Mouse (Mus musculus) liver, adult (tissue): ENCODE results near the gene Ift172.
A peak's percentile ranks its signal among the peaks of the same experiment; 100 is the strongest.

ENCODE experiments used
- GATA4 ChIP-seq: IDR thresholded peaks from 2 replicates; pipeline ENCODE4 v1.6.1; 2014; ENCODE audit warnings: mild to moderate bottlenecking, low read length; ENCODE audit not compliant: insufficient replicate concordance

Gene Ift172

DNA sequence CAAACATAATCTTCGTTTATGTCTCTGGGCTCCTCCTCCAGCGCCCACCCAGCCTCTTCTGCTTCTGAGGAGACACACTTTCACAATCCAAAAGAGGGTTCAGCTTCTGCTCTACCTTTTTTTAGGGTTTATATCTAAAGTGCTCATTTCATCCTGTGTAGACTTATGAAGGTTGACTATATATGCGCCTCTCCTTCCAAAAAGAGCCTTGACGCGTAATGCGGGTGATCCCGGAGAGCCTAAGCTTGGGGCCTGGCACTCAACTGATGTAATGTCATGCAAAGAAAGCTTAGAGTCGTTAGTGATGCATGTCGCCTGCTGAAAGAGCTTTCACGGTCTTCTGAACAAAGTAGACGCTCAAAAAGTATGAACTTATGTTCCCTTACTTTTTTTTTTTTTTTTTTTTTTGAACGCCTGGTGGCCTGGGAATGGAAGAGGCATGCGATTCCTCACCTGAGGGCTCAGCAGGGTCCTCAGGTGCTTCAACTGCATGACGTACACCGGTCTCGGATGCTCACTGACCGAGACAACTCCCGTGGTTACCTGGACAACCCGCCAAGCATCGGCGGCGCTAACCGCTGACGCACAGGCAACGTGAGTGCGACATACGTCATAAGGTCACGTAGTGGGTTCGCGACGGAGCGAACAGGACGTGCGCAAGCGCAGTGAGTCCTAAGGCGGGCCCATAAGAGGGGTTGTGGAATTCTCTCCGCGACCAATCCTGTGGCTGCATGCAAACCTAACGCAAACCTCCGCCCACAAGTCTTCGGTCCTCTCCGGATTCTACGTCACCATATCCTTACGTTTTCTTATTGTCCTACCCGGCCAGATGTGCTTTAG lies at the start of gene Ift172:
Gene Ift172, minus strand, starts transcription at position 596 of the 840 bp plus-strand sequence.
- TF ChIP-seq GATA4 = no peak

DNA sequence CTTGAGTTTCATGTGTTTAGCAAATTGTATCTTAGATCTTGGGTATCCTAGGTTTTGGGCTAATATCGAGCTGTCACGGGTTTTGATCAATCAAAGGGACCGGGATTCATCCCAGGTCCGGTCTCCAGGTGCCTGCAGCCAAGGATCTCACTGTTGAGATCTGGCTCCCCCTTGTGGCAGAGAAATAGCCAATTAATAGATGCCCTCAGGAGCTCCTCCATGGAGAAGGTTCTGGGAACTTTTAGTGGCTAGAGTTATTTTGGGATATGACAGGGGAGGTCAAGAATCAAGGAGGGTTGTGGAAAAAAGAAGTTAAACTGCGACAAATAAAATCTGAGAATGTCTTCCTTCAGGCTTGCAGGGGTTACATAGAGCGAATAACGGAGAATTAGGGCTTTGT lies 37.3 kb upstream of the Ift172 start:
- TF ChIP-seq GATA4 = no peak

DNA sequence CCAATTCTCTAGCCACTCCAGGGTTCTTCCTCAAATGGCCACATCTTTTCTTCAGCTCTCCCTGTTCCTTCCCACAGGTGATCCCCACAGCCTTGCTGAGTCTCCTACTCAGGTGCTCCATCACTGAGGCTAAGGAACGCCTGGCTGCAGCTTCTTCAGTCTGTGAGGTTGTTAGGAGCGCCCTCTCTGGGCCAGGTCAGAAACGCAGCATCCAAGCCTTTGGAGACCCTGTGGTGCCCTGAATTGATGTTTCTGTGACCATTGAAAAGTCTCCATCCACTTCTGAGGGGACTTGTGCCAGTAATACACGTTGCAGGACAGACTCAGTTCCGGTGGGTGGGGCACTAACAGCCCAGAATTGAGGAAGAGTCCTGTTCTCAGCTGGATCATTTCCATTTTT lies 35.9 kb upstream of the Ift172 start:
- TF ChIP-seq GATA4 = no peak

DNA sequence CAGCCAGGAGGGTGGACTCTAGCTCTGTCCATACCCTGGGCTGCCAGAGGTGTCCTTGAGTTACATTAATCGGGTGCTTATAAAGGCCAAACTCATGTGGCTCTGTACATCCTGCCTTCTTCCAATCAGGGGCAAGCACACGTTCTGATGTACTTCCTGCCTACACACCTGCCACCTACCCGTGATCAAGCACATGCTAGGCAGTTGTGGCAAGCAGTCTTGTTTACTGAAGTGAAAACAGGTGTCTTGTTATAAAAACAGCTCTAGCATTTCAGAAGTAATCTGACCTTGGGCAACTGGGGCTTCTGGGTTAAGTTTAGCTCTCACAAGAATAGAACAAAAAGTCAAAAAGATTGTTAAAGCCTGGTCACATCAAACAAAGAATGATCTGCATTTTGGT lies 33.2 kb upstream of the Ift172 start:
- no peak for TF ChIP-seq GATA4

DNA sequence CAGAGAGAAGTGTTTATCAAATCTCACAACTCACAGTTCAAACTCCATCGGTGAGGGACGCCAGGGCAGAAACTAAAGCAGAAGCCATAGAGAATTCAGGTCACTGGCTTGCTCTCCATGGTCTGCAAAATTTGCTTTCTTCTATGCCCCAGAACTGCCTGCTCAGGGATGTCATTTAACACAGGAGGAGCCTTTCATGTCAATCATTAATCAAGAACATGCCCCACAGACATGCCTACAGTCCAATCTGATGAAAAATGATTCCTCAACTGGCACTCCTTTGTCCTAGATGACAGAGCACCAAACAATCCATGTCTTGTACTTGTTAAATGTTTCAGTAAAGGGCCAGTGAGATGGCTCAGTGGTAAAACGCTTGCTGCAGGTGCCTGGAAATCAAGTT lies 31.9 kb upstream of the Ift172 start:
- TF ChIP-seq GATA4 = no peak

GRCm38 (mm10) chr5:31312806-31313205 lies 21.9 kb upstream of the Ift172 start:
- no peak for TF ChIP-seq GATA4

GRCm38 (mm10) chr5:31303093-31303492 lies 12.2 kb upstream of the Ift172 start:
- no peak for TF ChIP-seq GATA4

DNA sequence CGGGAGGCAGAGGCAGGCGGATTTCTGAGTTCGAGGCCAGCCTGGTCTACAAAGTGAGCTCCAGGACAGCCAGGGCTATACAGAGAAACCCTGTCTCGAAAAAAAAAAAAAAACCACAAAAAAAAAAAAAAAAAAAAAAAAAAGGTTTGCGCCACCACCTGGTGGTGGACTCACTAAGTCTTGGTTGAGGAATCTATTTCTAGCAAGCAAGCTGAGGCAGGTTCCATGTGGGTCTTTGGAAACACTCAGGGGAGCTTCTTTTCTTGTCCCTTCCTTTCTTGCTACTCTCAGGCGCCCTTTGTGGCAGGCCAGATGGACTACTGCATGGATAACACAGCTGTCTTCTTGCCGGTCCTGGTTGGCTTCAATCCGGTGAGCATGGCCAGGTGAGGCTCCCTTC lies 10.9 kb upstream of the Ift172 start:
- TF ChIP-seq GATA4 = no peak

DNA sequence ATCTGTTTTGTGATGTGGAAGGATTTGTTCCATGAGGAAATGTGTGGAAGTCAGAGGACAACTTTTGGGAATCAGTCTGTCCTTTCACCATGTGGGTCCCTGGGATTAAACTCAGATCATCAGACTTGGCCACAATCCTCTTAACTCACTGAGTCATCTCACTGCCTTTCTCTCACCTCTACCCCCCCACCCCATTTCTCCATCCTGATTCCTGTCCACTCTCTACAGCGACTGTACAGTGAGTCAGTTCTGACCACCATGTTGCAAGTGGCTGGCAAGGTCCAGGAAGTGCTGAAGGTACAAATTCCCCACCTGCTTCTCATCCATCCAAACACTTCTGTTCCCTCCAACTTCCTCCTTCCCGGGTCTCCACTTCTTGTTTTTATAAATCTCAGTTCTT lies 7.6 kb upstream of the Ift172 start:
- TF ChIP-seq GATA4 = no peak

DNA sequence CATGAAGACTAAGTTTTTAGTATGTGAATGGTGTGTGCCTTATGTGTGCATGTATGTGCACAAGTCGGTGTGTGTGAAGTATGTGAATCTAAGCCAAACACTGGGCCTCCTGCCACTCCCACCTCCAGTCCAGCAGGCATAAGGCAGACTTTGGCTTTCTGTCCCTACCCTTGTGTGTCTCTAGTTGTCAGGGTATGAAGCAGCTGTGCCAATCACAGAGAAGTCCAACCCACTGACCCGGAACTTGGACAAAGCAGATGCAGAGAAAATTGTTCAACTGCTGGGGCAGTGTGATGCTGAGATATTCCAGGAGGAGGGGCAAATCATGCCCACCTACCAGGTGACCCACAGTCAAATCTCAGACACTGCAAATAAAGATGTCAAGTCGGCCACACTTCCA lies 7.1 kb upstream of the Ift172 start:
- TF ChIP-seq GATA4 = no peak

DNA sequence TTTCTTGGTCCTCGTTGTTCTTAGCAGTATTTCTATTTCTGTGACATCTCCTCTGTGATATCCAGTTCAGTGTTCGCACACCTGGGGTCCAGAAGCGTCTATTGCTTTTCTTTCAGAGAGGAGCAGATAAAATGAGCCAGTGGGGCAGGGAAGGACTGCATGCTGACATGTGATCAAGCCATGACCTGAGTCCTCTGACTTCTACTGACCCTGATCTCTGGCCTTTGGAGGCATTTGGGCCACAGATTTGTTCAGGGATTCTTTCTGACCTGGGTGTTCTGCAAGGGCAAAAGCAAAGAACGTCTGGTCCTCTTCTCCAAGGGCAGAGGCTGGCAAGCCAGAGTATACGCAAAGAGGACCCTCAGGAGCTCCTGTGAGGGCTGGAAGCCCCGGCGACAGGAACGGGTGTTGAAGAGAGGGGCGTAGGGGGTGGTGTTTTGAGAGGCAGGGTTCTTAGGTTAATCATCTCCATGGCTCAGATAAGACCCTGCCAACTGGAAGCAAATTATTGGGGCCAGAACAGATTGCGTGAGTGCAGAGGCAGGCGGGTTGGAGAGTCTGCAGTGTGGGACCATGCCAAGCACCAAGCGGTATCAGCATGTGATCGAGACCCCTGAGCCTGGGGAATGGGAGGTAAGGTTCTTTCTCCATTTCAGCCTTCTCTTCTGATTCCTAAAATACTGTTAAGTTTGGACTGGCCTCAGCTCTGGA lies 6.3 kb upstream of the Ift172 start, which contains the start of gene Gckr:
Gene Gckr, plus strand, starts transcription at position 397 of the 711 bp plus-strand sequence.
- peak; percentile 89; the same call in 1 of the 2 replicates for TF ChIP-seq GATA4

DNA sequence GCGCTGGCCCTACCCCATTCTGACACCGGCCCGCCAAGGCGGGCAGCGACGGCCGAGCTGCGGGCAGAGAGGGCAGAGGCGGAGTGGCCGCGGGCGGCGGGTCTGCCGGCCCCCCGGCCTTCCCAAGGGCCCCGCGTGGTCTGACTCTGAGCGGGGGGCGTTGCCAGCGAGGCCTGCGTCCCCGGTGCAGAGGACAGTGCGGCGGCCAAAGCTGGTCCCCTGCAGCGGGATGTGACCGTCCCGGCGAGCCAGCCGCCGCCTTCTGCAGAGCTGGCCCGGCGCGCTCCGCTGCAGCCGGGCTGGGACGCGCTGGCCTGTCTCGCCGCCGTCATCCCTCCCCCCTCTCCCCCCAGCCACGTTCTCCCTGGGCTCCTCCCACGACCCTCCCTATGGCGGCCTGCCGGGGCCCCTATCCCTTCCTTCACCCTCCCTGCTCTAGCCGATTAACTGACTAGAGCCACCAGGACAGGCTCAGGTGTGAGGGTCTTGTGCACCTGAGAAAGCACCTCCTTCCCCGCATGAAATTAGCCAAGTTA lies 4.8 kb upstream of the Ift172 start, which contains the start of gene Fndc4:
Gene Fndc4, minus strand, starts transcription at position 475 of the 536 bp plus-strand sequence.
- TF ChIP-seq GATA4 = no peak

- TF ChIP-seq GATA4 = no peak
Observed at GRCm38 (mm10) chr5:31294964-31295605, 4.2 kb upstream of the Ift172 start.

GRCm38 (mm10) chr5:31291361-31291688 lies 409 bp upstream of the Ift172 start:
- TF ChIP-seq GATA4 = peak; percentile 50; the same call in 1 of the 2 replicates

DNA sequence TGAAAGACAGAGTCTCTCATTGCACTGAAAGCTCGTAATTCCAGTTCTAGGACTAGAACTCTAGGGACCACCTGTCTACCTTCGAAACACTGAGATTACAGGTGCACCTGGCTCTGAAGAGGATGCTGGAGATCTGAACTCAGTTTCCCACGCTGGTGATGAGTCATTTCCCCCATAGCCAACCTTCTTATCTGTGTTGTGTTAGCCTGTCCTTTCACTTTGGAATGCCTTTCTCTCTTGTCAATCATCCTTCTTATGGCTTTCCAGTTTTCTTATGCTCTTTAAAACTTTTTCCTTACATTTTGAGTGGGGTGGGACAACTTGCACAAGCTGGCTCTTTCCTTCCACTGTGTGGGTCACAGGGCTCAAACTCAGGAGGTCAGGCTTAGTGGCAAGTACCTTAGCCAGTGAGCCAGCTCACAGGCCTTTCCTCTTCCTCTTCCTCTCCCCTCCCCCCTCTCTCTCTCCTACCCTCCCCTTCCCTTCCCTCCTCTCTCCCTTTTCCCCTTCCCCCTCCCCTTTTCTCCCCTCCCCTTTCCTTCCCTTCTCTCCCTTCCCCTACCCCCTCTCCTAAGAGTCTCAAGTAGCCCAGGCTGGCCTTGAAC lies 1.2 kb downstream of the Ift172 start:
- TF ChIP-seq GATA4 = no peak
